Mouse (Mus musculus) megakaryocyte, embryonic 14.5 days (primary cell): ENCODE data around the gene Tspo.

Source experiments
- FLI1 ChIP-seq: IDR thresholded peaks from 2 replicates; pipeline ENCODE4 v1.6.1; 2012; ENCODE audit warnings: low read length, inconsistent platforms, mixed read lengths
- GATA1 ChIP-seq: IDR thresholded peaks from 3 replicates; pipeline ENCODE4 v1.6.1; 2012; ENCODE audit warnings: mixed read lengths, low read length, inconsistent platforms, borderline replicate concordance

DNA sequence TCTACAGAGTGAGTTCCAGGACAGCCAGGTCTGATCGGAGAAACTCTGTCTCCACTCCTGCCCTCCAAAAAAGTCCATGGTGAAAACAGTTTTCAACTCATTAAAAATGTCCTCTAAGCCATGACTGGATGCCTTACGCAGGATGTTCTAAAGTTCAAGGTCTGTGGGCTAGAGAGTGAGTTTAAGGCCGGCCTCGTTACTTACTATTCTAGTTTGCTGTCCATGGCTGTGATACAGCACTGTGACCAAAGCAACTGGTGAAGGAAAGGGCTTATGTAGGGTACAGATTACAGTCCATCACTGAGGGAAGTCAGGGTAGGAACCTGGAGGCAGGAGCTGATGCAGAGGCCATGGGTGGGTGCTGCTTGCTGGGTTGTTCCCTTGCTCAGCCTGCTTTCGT, 5.2 kb downstream of the Tspo start:
- TF ChIP-seq FLI1 (no peak), GATA1 (no peak)
